Mouse (Mus musculus) heart, embryonic 11.5 days (tissue): ENCODE measurements around the gene Cit. TPM values are rescaled to one million over a fixed set of nuclear protein-coding genes. Genes with fewer than 3 reads are reported as not detected.
"Not testable (repeated sequence)": the region's sequence is repeated elsewhere in the genome, so short reads cannot be mapped to it uniquely, and the experiment has no call there.

Experiments used
- ATAC-seq: fragments of 200-750 bp; cut with Nextera tagmentation; replicated peaks from 2 replicates; pipeline ENCODE4 v1.8.0; 2017; ENCODE audit warnings: moderate library complexity; ENCODE audit not compliant: insufficient number of reproducible peaks, low FRiP score, low TSS enrichment
- H3K27ac ChIP-seq: fragments of 300-500 bp; sonication (generic); 2 replicates; pipeline ENCODE4 v1.5.1; 2014; ENCODE audit warnings: mild to moderate bottlenecking, low read depth, low read length
- H3K27me3 ChIP-seq: fragments of 300-500 bp; sonication (generic); 2 replicates; pipeline ENCODE4 v1.6.1; 2014; ENCODE audit warnings: mild to moderate bottlenecking, low read length, mixed read lengths; ENCODE audit not compliant: control insufficient read depth, insufficient read depth
- H3K36me3 ChIP-seq: fragments of 300-500 bp; sonication (generic); 2 replicates; pipeline ENCODE4 v1.6.1; 2014; ENCODE audit warnings: mild to moderate bottlenecking, low read length, moderate library complexity, mixed read lengths; ENCODE audit not compliant: control insufficient read depth, insufficient read depth
- H3K4me1 ChIP-seq: fragments of 300-500 bp; sonication (generic); 2 replicates; pipeline ENCODE4 v1.6.1; 2014; ENCODE audit warnings: low read length; ENCODE audit not compliant: control insufficient read depth, insufficient read depth
- H3K4me2 ChIP-seq: fragments of 300-500 bp; sonication (generic); 2 replicates; pipeline ENCODE4 v1.6.1; 2014; ENCODE audit warnings: mild to moderate bottlenecking, moderate library complexity
- H3K4me3 ChIP-seq: fragments of 300-500 bp; sonication (generic); 2 replicates; pipeline ENCODE4 v1.5.1; 2014; ENCODE audit warnings: low read depth, low read length
- H3K9ac ChIP-seq: fragments of 300-500 bp; sonication (generic); 2 replicates; pipeline ENCODE4 v1.6.1; 2014; ENCODE audit warnings: mild to moderate bottlenecking, low read depth, low read length, moderate library complexity
- H3K9me3 ChIP-seq: fragments of 300-500 bp; sonication (generic); replicated peaks from 2 replicates; pipeline ENCODE4 v1.6.1; 2016; ENCODE audit warnings: low read length; ENCODE audit not compliant: control insufficient read depth
- WGBS: fragments of 180-500 bp; shearing (Covaris S2); extraction: QIAGEN DNeasy Blood & Tissue Kit; methylation state at CpG from one replicate; pipeline ENCODE4 v1.1.7; 2014; ENCODE audit not compliant: insufficient replicate concordance; 5-methylcytosine and 5-hydroxymethylcytosine counted together
- polyA plus RNA-seq: library from polyadenylated mRNA; unstranded; fragments of >200 nt; fragmentation: Nextera tagmentation; extraction: Ambion mirVana; gene quantifications from 2 replicates; pipeline ENCODE4 v1.2.1, GENCODE M21; 2014

Gene Cit
- polyA plus RNA-seq, 1 experiment from 2014 or later, result 33.1 TPM

DNA sequence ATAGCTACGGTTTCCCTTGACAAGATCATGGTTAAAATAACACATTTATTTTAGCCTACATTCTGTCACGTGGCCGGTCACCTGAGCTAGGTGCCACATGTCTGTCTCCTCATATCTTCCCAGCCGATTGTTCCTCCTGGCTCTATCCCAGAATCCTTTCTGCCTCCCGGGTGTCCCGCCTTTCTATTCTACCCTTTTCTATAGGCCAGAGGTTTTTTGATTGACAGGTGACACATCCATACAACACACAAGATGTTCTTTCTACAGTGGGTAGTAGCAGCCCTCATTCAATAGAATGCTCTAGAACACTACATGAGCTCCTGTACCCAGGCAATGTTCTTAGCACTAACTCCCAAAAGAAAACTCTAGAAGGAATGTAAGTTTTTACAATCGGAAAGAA is 23.2 kb upstream of the Cit start:
- ATAC-seq, result no peak
- Histone ChIP-seq H3K27ac (no peak overlapping the region), H3K4me2 (no peak overlapping the region), H3K27me3 (no peaks in the 10 kb centered on the region), H3K36me3 (no peaks in the 10 kb centered on the region), H3K9ac (no peak overlapping the region), H3K4me1 (peaks cover 5% of the 10 kb centered on the region), H3K4me3 (no peak overlapping the region), H3K9me3 (no peaks in the 10 kb centered on the region)
- 82% methylated on average over 7 of the region's 7 CpGs for whole genome bisulfite sequencing

DNA sequence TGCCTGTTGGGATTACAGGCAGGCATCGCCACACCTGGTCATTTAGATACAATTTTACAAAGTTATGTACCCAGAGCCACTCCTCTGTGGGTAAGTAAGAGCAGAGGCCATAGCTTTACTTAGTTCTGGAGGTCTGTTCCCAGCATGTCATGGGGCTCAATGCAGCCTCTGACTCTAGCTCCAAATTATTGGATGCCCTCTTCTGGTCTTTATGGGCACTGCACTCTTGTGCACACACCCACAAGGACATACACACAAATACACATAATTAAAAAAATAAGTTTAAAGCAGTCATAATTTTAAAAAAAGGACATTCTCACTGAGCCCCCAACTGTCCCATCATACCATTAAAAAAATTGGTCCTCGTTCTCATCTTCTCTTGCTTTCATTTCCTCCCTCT is 12.3 kb upstream of the Cit start:
- Histone ChIP-seq H3K4me1 (no peaks in the 10 kb centered on the region), H3K4me3 (no peak overlapping the region), H3K9ac (no peak overlapping the region), H3K4me2 (no peak overlapping the region), H3K36me3 (no peaks in the 10 kb centered on the region), H3K9me3 (no peaks in the 10 kb centered on the region), H3K27ac (no peak overlapping the region), H3K27me3 (no peaks in the 10 kb centered on the region)
- 79% methylated on average over 2 of the region's 2 CpGs for WGBS
- ATAC-seq, result no peak

DNA sequence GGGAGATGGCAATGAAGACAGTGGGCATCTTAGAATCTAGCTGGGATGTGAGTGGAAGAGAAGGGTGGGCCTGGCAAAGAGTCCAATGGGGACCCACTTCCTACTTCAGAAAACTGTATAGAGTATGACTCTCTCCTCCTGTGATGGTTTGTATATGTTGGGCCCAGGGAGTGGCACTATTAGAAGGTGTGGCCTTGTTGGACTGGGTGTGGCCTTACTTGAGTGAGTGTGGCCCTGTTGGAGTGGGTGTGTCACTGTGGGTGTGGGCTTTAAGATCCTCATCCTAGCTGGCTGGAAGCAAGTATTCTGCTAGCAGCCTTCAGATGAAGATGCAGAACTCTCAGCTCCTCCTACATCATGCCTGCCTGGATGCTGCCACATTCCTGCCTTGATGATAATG is 11.3 kb upstream of the Cit start:
- H3K4me1 ChIP-seq, H3K9me3 ChIP-seq, ATAC-seq, H3K36me3 ChIP-seq, H3K4me3 ChIP-seq, H3K9ac ChIP-seq, H3K27me3 ChIP-seq, H3K27ac ChIP-seq, H3K4me2 ChIP-seq: not testable (repeated sequence)

DNA sequence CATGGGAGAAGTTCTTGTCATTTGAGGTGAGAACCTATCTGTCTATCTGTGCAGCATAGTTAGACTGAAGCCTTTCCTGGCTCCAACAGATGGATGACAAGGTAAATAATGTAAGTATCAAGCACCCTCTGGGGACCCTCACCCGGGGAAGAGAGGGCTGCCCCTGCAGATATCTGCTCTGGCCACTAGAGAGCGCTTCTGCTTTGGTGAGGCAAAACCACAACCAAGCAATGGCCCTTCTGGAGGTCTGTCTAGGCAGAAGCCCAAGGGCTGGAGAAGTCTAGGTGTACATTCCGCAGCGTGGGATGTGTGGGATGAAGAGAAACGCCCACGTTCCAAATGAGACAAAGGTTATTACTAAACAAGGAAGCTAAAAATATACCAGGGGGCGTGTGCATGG is 9.8 kb upstream of the Cit start:
- Histone ChIP-seq H3K36me3 (no peaks in the 10 kb centered on the region), H3K27ac (no peak overlapping the region), H3K4me2 (no peak overlapping the region), H3K9ac (no peak overlapping the region), H3K4me1 (no peaks in the 10 kb centered on the region), H3K9me3 (no peaks in the 10 kb centered on the region), H3K4me3 (no peak overlapping the region), H3K27me3 (no peaks in the 10 kb centered on the region)
- ATAC-seq, result no peak
- WGBS, result 63% methylated on average over 7 of the region's 7 CpGs

DNA sequence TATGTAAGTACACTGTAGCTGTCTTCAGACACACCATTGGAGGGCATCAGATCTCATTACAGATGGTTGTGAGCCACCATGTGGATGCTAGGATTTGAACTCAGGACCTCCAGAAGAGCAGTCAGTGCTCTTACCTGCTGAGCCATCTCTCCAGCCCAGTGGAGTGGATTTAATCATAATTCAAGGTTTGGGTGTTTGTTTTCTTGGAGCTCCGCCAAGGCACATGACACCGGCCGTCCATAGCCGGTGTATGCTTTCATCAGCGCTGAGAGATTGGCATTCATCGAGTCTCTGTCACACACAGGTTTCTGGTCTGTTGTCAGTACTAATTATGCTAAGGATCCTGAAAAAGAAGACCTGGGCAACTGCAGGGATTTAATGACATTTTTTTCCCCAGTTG is 7.0 kb upstream of the Cit start:
- H3K4me1 ChIP-seq, result no peaks in the 10 kb centered on the region
- H3K4me3 ChIP-seq, result no peak overlapping the region
- no peak for ATAC-seq
- no peaks in the 10 kb centered on the region for H3K9me3 ChIP-seq
- H3K27me3 ChIP-seq, result no peaks in the 10 kb centered on the region
- 80% methylated on average over 6 of the region's 6 CpGs for WGBS
- H3K4me2 ChIP-seq, result no peak overlapping the region
- H3K36me3 ChIP-seq, result no peaks in the 10 kb centered on the region
- H3K27ac ChIP-seq, result no peak overlapping the region
- H3K9ac ChIP-seq, result no peak overlapping the region

DNA sequence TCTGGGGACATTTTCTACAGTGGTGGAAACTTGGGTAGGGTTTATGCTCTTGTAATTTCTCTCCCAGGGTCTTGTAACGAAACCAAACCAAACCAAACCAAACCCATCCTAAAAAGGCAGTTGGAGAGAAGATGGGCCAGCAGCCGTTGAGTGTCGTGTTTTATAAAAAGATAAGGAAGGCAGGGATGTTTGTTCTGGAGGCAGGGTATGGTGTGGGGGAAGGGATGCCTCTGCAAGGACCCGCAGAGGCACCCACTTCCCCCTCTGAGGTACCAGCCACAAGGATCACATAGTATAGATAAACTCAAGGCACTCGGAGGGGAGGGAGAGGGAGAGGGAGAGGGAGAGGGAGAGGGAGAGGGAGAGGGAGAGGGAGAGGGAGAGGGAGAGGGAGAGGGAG is 4.6 kb upstream of the Cit start:
- H3K4me2 ChIP-seq, result no peak overlapping the region
- no peaks in the 10 kb centered on the region for H3K9me3 ChIP-seq
- 27% methylated on average over 5 of the region's 5 CpGs for WGBS
- no peak overlapping the region for H3K27ac ChIP-seq
- no peak for ATAC-seq
- no peak overlapping the region for H3K4me3 ChIP-seq
- no peaks in the 10 kb centered on the region for H3K36me3 ChIP-seq
- H3K9ac ChIP-seq, result no peak overlapping the region
- peaks cover 2% of the 10 kb centered on the region; the same call in 1 of the 2 replicates for H3K4me1 ChIP-seq
- no peaks in the 10 kb centered on the region for H3K27me3 ChIP-seq

DNA sequence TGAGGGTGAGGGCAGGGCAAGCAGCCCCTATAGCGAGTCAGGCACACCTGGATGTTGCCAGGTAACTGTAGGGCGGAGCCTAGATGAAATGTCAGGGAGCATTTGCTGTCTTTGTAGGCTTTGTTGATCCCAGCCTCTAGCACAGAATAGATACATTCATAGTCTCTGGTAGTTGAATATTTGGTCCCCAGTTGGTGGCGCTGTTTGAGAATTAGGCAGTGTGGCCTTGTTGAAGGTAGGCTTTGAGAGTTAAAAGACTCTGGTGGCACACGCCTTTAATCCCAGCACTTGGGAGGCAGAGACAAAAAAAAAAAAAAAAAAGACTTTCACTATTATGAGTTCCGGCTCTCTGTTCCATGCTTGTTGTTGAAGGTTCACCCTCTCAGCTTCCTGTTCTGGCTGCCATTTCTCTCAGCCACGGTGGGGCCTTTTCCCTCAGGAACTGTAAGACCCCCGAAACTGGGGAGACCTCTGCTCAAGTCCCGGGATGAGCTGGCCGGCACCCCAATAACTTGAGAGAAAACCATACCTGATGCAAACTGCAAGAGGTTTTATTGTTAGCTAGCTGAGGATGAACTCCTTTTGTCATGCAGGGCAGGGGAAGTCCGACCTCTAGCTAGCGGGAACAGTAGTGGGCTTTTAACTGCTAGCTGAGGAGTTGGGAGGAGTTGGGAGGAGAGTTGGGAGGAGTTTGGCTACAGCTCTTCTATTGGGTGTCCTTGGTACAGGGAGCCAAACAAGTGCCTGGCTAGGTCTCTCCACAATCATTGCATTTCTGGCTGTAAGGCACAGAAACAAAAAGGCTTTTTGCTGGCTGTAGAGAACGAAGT is 3.9 kb upstream of the Cit start:
- peaks cover 9% of the 10 kb centered on the region for H3K4me1 ChIP-seq
- H3K27ac ChIP-seq, result no peak overlapping the region
- H3K4me2 ChIP-seq, result no peak overlapping the region
- no peak overlapping the region for H3K4me3 ChIP-seq
- no peak overlapping the region for H3K9ac ChIP-seq
- 74% methylated on average over 12 of the region's 12 CpGs for WGBS
- no peaks in the 10 kb centered on the region for H3K36me3 ChIP-seq
- no peaks in the 10 kb centered on the region for H3K27me3 ChIP-seq
- ATAC-seq, result no peak
- H3K9me3 ChIP-seq, result no peaks in the 10 kb centered on the region

DNA sequence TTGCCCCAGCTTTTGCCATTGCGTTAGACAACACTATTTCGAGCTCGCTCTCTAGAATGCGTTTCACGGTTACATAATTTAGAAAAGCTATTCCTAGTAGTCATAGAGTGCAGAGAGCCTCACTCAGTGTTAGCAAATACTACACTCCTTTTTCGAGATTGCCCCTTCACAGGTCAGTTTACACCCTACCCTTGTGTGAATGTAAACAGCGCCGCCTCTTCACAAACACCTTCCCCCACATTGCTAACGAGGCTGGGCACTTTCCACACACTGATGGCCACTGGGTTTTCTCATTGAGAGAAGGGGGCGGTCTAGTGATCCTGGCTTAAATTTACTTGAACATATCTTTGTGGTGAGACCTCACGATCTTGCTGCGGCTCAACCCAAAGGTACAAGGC is 711 bp upstream of the Cit start:
- Histone ChIP-seq H3K27me3 (no peaks in the 10 kb centered on the region), H3K4me1 (peaks cover 12% of the 10 kb centered on the region), H3K9me3 (no peaks in the 10 kb centered on the region), H3K9ac (peak overlapping the region; percentile 77), H3K4me2 (peak overlapping the region; percentile 80), H3K27ac (peak overlapping the region; percentile 74), H3K4me3 (peak overlapping the region; percentile 84), H3K36me3 (no peaks in the 10 kb centered on the region)
- 2% methylated on average over 12 of the region's 12 CpGs for WGBS
- ATAC-seq, result 0 out of 2 replicates have a peak, but pooled peaks have one; percentile 4

DNA sequence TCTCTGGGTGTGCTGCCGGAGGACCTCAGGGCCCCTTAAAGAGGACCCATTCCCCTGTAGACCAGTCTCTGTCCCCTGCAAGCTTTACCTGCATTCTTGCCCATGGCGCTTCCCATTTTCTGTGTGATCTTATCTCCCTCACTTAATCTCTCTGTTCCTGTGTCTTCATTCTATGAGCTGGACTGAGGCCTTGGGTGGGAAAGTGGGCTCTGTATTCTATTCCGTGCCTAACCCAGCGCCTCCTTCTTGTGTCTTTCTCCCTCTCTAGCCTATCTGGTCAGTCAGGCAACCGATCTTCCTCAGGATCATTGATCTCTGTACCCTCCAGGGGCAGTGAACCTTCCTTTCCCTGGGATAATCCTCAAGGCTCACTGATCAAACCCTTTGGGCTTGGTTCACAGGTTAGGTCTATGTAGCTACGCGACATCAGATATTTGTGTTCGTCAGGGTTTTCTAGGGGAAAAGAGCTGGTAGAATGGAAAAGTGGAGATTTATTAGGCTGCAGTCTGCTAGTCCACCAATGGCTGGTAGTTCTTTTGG is 627 bp downstream of the Cit start:
- no peak overlapping the region; the same call in 1 of the 2 replicates for H3K27ac ChIP-seq
- H3K9me3 ChIP-seq, result no peaks in the 10 kb centered on the region
- H3K4me3 ChIP-seq, result peak overlapping the region; percentile 84
- peak overlapping the region; percentile 87 for H3K9ac ChIP-seq
- WGBS, result 32% methylated on average over 8 of the region's 8 CpGs
- peaks cover 12% of the 10 kb centered on the region for H3K4me1 ChIP-seq
- H3K36me3 ChIP-seq, result no peaks in the 10 kb centered on the region
- ATAC-seq, result no peak
- H3K4me2 ChIP-seq, result peak overlapping the region; percentile 80
- H3K27me3 ChIP-seq, result no peaks in the 10 kb centered on the region
